Mouse (Mus musculus) gastrocnemius, adult 8-10 months (tissue): ENCODE results near the gene Chd9. TPM values are rescaled to one million over a fixed set of nuclear protein-coding genes. Genes with fewer than 3 reads are reported as not detected.
A peak's percentile ranks its signal among the peaks of the same experiment; 100 is the strongest.

Source experiments
- DNase-seq, 2 experiments: peaks; one replicate each; pipeline ENCODE4 v3.0.0; 2022; ENCODE audit warnings: low spot score in 2 of 2
- total RNA-seq, 4 experiments: library from RNA; stranded (reverse); gene quantifications; 2 replicates each; pipeline ENCODE4 v1.2.4; 2022

The Chd9 gene
- total RNA-seq, 4 experiments from 2014 or later = 23.6 to 35.7 (median 27.6) TPM

GRCm38 (mm10) chr8:90964044-90964443 is 135.9 kb downstream of the Chd9 start:
- DNase-seq = no peak

GRCm38 (mm10) chr8:90965467-90966170 is 137.5 kb downstream of the Chd9 start:
- DNase-seq = no peak

GRCm38 (mm10) chr8:90968307-90968706 is 140.2 kb downstream of the Chd9 start:
- no peak for DNase-seq

- no peak for DNase-seq
Observed at GRCm38 (mm10) chr8:90976960-90977371, 148.8 kb downstream of the Chd9 start.

- DNase-seq = no peak
Observed at GRCm38 (mm10) chr8:90978720-90979119, 150.6 kb downstream of the Chd9 start.

- no peak for DNase-seq
Observed at GRCm38 (mm10) chr8:90979295-90979694, 151.1 kb downstream of the Chd9 start.

- no peak for DNase-seq
Observed at GRCm38 (mm10) chr8:90982087-90982486, 153.9 kb downstream of the Chd9 start.

GRCm38 (mm10) chr8:91019726-91020125 is 191.6 kb downstream of the Chd9 start:
- DNase-seq = peak in 1 of 2 experiments; percentile 5

- no peak for DNase-seq
Observed at GRCm38 (mm10) chr8:91034417-91034816, 206.3 kb downstream of the Chd9 start.

- no peak for DNase-seq
Observed at GRCm38 (mm10) chr8:91036905-91037304, 208.8 kb downstream of the Chd9 start.

- no peak for DNase-seq
Observed at GRCm38 (mm10) chr8:91038637-91039036, 210.5 kb downstream of the Chd9 start.

GRCm38 (mm10) chr8:91046370-91046769 is 218.2 kb downstream of the Chd9 start:
- DNase-seq = no peak

GRCm38 (mm10) chr8:91051037-91051436 is 222.9 kb downstream of the Chd9 start:
- DNase-seq = peak in 1 of 2 experiments; percentile 46

GRCm38 (mm10) chr8:91054418-91054817 is 226.3 kb downstream of the Chd9 start:
- no peak for DNase-seq

- DNase-seq = no peak
Observed at GRCm38 (mm10) chr8:91056848-91057247, 228.7 kb downstream of the Chd9 start.

- no peak for DNase-seq
Observed at GRCm38 (mm10) chr8:91059086-91059578, 231.0 kb downstream of the Chd9 start.

GRCm38 (mm10) chr8:91059884-91060510 is 231.8 kb downstream of the Chd9 start:
- no peak for DNase-seq

- DNase-seq = no peak
Observed at GRCm38 (mm10) chr8:91060555-91061471, 232.7 kb downstream of the Chd9 start.

GRCm38 (mm10) chr8:91065179-91065578 is 237.0 kb downstream of the Chd9 start:
- no peak for DNase-seq

GRCm38 (mm10) chr8:91069407-91069806 is 241.3 kb downstream of the Chd9 start:
- DNase-seq = no peak

GRCm38 (mm10) chr8:91069834-91070233 is 241.7 kb downstream of the Chd9 start, which contains the start of gene Rbl2:
Rbl2 (plus strand) TSS chr8:91070057.
- peak; percentile 89 to 90 for DNase-seq
